Mouse (Mus musculus) kidney, postnatal 36 days (tissue): ENCODE measurements around the gene Pafah1b2.

Experiments
- DNase-seq, 2 experiments: peaks; one replicate each; pipeline ENCODE4 v3.0.0; 2021 to 2022; ENCODE audit warnings: mixed read lengths in 2 of 2

Pafah1b2 gene

DNA sequence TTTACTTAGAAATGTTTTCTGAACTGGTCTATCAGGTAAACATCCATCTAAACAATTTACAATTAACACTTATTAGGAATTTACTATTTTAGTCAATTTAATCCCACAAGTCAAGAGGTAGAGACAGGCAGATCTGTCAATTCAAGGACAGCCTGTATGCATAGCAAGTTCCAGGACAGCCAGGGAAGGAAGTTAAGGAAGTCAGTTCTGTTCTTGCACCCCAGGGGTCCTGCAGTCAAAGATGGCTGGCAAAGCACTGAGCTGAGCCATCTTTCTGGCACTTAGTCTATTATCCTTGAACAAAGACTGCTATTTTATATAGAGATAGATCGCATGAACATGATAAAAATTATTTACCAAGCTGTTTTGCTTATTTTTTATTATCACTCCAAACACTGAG is 31.9 kb downstream of the Pafah1b2 start:
- DNase-seq = no peak

DNA sequence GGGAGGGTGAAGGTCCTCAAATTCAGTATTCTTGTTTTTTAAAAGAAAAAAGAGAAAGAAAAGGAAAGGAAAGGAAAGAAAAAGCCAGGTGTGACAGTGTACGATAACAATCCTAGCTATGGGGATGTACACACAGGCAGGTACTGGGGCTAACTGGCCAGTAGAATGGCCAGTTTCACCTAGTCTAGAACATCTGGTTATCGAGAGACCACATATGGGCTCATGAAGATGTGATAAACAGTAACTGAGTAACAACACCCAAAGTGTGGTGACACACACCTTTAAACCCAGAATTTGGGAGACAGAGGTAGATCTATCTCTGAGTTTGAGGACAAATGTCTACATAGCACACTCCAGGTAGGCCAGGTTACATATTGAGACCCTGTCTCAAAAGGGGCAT is 32.7 kb downstream of the Pafah1b2 start:
- no peak for DNase-seq

DNA sequence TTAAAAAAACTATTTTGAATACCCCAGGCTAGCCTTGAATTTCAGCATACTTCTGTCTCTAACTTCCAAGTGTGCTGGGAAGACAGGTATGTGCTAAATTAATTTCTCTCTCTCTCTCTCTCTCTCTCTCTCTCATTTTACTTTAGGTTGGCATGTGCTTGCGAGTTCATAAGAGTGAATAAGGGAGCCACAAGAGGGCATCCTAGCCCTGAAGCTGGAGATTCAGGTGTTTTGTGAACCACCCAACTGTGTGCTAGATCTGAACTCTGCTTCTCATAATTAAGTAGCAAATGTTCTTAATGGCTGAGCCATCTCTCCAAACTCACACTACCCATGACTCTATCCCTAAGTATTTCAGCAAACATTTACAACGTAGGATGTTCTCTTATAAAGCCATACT is 35.6 kb downstream of the Pafah1b2 start:
- peak; percentile 27 to 34 for DNase-seq

DNA sequence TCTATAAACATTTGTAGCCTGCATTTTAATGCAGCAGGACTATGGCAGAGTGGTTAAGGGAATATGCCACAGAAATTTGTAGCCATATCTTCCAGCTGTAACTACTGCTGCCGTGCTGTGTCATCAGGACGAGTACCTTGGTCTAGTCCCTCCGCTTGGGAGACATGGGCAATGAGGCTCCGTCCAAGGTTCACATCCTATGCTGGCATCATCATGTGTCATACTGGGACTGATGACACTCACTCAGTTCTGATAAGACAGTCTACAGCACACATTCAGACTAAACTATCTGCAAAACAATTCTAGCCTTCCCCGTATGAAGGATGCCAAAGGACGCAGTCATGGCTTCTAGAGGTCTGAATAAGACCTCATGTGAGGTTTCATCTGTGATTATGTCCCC is 48.9 kb downstream of the Pafah1b2 start:
- DNase-seq = no peak

DNA sequence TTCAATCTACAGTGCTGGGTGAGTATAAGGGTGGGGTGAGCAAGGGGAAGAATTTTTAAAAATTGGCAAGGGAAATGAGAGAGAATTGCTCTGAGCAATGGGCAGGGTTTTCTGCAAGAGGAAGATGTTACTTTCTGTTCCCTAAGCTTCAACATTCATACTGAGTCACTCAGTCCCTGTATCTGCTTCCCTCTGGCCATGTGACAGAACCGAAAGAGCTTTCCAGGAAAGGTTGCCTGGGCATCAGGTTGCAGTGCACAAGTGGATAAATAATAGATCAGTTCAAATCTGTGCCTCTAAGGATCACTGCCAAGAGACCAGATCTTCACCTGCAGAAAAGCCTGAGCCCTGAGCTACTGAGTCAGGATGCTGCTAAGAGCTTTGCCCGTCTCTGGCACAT is 50.6 kb downstream of the Pafah1b2 start:
- no peak for DNase-seq

DNA sequence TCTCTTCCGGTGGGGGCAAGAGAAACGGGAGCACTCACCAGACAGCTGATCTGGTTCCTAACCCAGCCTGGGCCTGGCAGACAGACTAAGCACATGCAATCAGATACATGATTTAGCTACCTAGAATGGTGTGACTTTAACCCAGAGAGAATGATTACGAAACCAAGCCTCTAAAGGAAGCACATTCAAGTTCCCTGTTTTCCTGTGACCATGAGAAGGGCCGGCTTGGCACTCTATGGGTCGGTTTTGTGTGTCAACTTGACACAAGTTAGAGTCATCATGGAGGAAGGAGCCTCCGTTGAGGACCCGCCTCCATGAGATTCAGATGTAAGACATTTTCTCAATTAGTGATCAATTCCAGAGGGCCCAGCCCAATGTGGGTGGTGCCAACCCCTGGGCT is 52.8 kb downstream of the Pafah1b2 start:
- no peak for DNase-seq

DNA sequence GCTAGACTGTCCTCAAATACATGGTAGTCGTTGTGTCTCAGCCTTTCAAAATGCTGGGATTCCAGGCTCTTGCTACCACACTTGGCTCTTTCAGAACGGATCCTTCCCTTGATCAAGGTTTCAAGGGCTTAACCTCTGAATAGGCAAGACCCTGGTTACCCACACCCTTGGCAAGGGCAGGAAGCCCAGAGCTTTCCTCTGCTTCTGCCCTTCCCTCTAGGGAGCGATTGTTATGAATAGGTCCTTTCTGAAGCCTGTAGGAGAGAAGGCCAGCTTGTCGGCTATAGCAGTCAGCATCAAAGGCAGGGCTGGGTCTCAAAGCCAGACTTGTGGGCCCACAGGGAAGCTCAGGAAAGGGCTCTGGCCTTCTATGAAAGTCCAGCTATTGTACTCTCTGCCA is 53.6 kb downstream of the Pafah1b2 start:
- no peak for DNase-seq

DNA sequence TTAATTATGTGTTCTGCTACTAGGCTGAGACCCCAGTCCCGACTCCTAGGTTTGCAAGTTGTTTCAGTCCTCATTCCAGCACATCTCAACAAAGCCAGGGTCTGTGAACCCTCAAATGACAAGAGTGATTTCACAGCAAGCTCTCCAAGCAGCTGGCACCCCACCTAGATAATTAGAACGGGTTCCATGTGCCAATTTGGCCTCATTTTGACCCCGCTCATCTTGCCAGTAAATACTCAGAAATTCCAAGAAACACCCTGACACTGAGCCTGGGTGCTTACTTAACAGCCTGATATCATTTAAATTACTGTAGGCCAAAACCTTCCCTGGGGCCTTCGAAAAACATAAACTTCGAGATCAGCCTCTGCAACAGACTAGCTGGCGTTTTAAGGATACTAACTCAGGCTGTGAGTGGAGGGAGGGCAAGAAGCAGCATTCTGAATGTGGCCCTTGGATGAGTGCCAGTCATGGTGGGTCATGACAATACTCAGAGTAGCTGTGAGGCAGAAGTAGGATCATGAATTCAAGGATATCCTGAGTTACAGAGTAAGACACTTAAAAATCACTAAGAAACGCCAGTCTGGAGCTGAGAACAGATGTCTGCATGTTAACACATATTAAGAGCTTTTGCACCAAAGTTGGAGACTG is 54.3 kb downstream of the Pafah1b2 start:
- DNase-seq = peak in 1 of 2 experiments; percentile 18

DNA sequence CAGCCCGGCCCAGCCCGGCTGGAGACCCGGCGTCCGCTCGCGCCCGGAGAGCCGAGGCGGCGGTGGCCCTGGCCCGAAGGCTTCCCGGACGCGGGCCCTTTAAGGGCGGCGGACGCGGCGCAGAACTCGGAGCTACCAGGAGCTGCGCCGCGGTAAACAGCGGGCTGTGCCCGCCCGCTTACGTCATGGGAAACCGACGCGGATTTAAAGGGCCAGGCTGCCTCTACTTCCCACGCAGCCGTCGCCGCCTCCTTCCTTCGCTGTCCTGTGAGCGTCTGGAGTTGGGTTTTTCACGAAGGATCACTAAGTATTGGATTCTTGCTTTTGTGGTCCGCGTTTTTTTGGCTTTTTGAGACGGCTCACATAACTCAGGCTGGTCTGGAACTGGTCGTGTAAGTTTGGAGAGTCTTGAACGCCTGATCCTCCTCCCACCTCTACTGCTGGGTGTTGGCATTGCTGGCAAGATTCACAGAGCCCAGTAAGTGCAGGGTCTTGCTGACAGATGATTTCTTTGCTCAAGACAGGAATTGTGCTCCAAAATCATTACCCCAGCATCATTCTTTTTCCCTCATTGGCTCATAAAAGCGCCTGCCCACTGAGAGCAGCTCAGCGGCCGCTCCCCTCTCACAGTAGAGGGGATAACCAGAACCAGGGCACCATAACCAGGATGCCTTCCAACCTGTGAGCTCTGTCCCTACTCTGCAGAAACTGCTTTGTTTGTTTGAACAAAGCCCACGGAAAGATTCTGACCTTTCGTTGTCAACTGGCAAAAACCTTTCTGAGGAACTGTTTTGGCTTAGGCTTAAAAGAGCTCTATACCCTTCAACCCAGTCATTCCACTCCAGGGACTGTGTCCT is 57.2 kb downstream of the Pafah1b2 start, which contains the start of gene Sidt2:
Sidt2 (minus strand) TSS at position 152 of the 857 bp plus-strand sequence.
- DNase-seq = peak; percentile 93 to 95

DNA sequence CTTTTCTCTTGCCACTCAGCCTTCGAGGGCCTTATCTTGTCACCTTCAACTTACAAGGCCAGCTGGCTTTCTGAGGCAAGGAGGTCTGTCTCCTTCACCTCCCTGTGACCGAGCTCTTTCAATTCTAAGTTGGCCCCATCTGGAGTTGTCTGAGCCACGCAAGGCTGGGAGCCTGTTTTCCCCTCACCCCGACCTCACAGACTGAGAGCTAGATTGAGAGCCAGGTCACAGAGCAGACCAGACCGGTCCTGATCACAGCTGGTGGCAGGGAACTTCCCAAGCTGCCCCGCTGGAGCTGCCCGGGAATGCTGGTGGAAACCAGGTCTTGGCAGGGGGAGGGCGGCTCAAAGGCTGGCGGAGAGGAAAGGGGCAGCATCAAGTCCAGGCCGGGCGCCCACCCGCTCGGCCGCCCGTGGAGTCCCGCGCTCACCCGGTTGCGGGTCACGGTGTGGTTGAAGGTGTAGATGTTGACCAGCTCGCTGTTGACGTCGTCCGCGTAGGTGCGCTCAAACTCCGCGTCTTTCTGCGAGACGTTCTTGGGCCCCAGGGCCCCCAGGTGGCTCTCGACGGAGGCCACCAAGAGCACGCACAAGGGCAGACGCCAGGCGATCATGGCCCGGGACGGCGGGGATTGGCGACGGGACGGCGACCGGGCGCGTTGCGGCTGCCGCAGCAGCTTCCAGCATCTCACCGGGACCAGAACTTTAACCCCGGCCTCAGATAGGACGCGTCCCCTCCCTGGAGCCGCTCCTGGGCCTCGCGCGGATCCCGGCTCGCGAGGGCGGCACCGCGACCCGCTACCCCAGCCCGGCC is 58.0 kb downstream of the Pafah1b2 start:
- DNase-seq = peak; percentile 73

DNA sequence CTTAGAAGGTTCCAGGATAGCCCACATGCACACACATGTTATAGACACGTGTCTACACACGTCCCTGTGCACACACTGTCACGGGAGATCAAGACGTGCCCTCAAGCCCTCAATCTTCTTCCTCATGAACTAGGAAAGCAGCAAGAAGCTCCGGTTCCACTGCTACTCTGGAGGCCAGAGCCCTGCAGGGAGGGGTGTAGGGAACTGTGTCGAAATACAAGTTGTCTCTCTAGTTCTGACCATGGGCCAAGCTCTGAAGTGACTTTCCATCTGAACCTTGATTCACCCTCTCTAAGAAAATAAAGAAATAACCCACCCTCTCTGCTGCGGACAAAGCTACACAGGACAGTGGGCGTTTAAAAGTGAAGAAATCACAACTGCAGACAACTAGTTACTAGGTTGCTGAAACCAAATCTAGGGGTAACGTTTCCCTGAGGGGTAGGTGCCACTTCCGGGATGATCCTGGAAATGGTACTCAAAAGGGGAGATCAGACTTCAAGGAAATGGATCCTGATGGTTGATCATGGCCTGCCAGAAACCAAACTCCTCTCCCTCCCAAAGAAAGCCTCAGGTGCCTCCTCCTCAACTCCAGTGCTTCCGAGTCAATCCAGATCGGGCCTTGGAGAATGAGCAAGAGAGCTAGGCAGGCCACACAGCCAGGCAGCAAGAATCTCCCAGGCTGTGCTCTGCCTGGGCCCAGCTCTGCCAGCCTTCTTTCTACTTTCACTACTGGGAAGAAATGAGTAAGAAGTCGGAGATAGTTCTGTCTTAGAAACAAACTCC is 58.8 kb downstream of the Pafah1b2 start:
- peak; percentile 26 for DNase-seq

DNA sequence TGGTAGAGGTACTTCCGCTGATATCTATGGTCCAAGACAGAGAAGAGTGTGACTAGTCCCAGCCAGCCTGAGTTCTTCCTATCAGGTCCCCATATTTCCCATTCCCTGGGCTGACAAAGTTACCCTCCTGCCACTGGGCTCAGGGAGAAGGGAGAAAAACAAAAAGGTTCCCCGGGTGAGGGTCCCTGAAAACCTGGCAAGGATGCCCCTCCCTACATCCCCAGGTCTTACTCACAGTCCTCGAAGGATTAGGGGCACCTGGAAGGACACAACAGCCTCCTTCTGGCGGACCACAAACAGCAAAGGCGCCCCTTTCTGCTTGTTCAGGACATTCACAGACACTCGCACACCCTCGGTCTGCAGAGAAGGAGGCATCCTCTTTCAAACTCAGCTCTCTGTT is 59.6 kb downstream of the Pafah1b2 start:
- DNase-seq = no peak

DNA sequence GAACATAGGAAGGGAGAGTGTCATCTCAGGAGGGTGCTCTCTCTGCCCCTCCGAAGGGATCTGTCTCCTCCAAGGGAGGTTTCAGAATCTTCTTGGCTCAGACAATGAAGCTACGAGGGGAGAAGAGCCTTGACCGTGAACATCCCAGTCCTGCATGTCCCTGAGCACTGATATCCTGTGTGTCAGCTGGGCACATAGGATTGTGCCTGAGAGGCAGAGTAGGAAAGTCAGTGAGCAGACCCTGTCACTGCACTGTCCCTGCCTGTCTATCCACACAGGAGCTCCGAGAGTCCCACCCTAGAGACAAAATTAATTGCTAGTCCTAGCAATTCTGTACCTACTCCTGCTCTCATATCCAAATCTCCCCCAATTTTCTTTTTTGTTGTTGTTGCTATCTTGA is 60.4 kb downstream of the Pafah1b2 start:
- DNase-seq = no peak

DNA sequence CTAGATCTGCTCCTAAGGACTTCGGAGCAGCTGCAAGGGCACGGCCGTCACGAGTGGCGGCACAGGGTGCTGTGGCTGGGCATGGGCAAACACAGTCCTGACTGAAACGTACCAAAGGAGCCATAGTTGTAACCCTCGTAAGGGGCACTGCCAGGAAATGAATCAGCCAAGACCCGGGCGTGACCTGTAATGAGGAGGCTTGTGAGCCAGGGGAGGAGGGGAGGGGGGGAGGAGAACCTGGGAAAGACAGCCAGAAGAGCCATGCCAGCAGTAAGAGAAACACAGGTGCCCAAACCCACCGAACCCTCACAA is 65.7 kb downstream of the Pafah1b2 start:
- no peak for DNase-seq

DNA sequence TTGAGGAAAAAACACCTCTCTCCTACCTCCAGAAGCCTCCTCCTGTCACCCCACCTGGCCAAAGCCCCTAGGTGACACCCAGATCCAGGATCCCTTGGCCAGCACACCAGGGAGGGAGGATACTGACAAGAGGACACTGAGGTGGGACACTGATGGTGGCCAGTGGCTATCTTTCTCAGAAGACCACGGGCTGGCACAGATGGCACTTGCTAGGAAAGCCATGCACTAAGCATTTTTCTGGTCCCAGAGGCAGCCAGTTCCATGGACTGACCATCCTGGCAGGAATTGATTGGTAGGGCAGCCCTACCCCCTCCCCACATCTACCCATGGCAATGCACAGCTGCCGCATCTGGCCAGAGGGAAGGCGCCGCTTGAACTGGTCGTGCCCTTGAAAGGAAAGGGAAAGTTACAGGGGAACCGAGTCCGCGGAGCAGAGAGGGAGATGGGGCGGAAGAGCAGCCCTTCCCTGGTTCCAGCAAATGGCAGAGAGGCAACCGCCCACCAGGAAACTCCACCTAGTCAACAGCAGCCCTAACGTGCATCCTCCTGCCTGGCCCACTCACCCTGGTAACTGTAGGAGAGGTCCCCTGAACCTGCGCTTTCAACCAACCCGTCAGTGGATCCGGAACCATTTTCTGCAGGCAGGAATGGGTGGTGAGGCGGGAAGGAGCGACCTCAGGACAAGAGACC is 66.2 kb downstream of the Pafah1b2 start:
- DNase-seq = no peak

DNA sequence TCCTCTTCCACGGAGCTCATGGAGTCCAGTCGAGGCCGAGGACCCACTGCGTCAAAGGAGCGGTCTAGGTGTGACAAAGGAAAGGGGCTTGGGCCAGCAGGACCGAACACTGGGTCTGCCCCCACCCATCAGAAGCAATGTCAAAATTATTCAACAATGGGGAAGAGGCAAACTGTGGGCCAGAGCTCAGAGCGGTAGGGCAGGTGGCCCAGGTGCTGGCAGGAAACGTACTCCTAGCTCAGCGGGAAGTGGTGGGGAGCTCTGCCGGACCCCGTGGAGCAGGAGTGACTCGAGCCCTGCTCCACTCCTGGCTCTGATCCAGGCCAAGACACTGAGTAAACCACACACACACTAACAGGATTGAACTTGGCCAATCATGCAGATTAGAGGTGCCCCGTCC is 66.8 kb downstream of the Pafah1b2 start:
- DNase-seq = no peak

DNA sequence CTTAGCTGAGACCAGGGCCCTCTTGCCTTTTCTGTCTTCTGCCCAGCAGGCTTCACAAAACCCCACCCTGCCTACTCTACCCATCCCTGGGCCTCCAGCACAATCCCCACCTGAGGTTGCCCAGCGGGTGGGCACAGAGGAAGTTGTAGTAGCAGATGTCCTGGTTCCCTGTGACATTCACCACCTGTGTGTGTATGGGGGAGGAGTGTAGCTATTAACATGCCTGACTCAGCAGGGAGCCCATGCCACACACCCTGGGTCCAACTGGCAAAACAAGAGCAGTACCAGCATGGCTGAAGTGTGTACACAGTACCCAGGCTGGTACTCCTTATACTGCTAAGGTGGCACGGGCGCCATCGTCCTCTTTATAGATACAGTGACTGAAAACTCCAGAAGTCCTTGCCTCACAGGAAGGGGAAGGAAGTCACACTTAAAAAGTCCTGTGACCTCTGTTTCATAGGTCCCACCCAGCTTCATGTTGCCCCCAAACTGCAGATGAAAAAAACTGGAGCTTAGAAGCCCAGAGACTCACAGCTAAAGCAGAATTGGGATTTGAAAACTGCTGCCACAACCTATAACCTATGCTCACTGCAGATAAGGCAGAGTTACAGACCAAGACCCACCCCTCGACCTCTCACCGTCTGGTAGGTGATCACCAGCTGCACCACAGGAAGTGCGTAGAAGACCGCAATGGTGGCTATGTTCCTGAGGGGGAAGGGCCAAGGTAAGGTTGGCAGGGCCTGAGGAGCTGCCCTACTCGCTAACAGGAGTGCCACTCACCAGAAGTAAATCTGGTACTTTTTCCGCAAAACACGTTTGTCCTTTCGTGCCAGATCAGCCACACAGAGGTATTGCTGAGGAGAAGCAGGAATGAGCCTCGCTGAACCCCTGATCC is 67.7 kb downstream of the Pafah1b2 start:
- no peak for DNase-seq

DNA sequence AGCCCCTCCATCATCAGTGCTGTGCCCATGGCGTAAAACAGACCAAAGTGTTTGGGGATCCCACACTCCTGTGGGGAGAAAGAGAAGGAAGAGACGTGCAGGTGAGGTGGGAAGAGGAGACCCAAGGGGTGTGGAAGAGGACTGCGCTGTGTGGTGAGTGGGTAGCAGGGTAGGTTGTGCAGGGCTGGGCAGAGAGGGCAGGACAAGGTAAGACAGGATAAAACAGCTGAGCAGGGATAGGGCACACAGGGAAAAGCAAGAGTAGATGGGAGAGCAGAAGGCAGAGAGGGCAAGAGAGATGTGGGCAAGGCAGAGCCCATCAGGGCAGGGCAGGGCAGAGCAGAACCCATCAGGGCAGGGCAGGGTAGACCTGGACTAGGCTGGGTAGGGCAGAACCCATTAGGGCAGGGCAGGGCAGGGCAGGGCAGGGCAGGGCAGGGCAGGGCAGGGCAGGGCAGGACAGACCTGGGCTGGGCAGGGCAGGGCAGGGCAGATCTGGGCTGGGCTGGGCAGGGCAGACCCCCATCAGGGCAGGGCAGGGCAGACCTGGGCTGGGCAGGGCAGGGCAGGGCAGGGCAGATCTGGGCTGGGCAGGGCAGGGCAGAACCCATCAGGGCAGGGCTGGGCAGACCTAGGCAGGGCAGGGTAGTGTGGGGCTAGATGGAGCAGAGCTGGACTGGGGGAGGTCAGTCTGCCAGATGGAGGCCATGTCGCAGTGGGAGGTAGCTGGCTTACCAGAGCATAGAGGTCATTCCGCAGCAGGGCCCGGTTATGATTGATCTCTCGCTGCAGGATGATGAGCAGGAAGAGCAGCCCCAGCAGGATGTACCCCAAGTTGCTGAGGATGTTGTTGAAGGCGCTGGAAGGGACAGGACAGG is 68.6 kb downstream of the Pafah1b2 start:
- DNase-seq = no peak

DNA sequence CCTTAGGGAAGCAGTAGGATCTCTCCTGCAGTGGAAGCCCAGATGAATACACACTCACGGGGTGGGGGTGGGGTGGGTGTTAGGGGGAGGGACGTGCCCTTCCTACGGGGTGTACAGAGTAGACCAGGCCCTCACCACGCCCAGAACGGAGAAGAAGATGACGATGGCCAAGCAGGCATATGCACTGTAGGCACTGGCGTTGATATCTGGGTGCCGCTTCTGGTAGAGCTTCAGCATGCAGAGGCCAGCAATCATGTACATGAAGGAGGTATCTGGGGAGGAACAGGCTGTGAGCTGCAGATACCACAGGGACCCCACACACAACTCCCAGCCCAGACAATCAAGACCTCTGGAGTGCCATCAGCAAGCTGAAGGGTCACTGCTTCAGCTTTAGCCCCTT is 69.6 kb downstream of the Pafah1b2 start:
- DNase-seq = no peak

DNA sequence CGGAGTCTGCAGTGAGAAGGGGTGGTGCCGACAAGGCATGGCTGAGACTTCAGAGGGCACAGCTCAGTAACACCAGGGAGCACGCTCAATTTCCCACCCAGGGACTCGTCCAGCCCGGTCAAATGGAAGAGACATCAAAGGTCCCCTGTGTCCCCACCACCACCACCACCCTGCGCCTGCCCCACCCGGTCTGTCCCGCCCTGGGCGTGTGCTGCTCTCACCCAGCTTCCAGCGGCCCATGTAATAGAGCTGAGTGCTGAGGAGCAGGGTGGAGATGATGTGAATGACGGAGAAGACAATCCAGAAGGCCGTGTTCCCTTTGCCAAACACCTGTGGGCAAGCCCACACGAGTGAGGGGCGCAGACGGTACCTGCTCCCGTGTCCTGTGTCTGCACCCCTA is 70.0 kb downstream of the Pafah1b2 start:
- DNase-seq = no peak
